ENCODE assay signal across 19 mouse cellular contexts in genomic region chr3:121738742-121739342, GRCm38 (mm10). TPM values are rescaled to one million over a fixed set of nuclear protein-coding genes. Genes with fewer than 3 reads are reported as not detected.
DNase-seq lines count a peak whose midpoint lies in the region; ATAC-seq lines count a peak whose summit lies in the region.
"Had no signal": no experiment of that assay in that cellular context is flagged by ENCODE, and none has a peak within 500 bp of the region (broad histone marks: within the 10 kb centered on the region; RNA-seq: fewer than 3 reads in every experiment).

No protein-coding gene starts in this region.

- H3K9ac ChIP-seq in kidney, embryonic 15.5 days, result no peak overlapping the region
- H3K9ac ChIP-seq in neural tube, embryonic 15.5 days (replicated peaks), result no peak overlapping the region
- H3K9ac ChIP-seq: forebrain, embryonic 13.5 days; heart, embryonic 15.5 days had no signal

- WGBS in kidney, embryonic 15.5 days, result 49% methylated on average over 9 of the region's 9 CpGs
- WGBS in neural tube, embryonic 15.5 days, result 83% methylated on average over 9 of the region's 9 CpGs

- H3K4me1 ChIP-seq in kidney, embryonic 15.5 days, result peaks cover 22% of the 10 kb centered on the region
- H3K4me1 ChIP-seq in neural tube, embryonic 15.5 days, result peaks cover 7% of the 10 kb centered on the region

- no peaks in the 10 kb centered on the region for H3K27me3 ChIP-seq in kidney, embryonic 15.5 days
- H3K27me3 ChIP-seq in neural tube, embryonic 15.5 days (replicated peaks), result no peaks in the 10 kb centered on the region
- H3K27me3 ChIP-seq: forebrain, embryonic 13.5 days; heart, embryonic 15.5 days had no signal

- ATAC-seq in kidney, embryonic 15.5 days (replicated peaks; ENCODE audit: low FRiP score), result peak; percentile 82
- ATAC-seq in neural tube, embryonic 15.5 days (ENCODE audit: low FRiP score), result no peak
- ATAC-seq in granulocyte monocyte progenitor cell, adult 5-6 weeks (replicated peaks; ENCODE audit: poor library complexity, severe bottlenecking), result 0 out of 2 replicates have a peak, but pooled peaks have one; percentile 20
- ATAC-seq: forebrain, embryonic 13.5 days; hindbrain, embryonic 16.5 days; midbrain, embryonic 16.5 days had no signal

- no peaks in the 10 kb centered on the region for H3K9me3 ChIP-seq in kidney, embryonic 15.5 days (replicated peaks)
- H3K9me3 ChIP-seq in neural tube, embryonic 15.5 days (replicated peaks), result no peaks in the 10 kb centered on the region
- H3K9me3 ChIP-seq: forebrain, embryonic 13.5 days; heart, embryonic 15.5 days had no signal

- H3K27ac ChIP-seq in kidney, embryonic 15.5 days, result no peak overlapping the region
- no peak overlapping the region for H3K27ac ChIP-seq in neural tube, embryonic 15.5 days (replicated peaks)
- H3K27ac ChIP-seq: forebrain, embryonic 13.5 days; heart, embryonic 15.5 days had no signal

- H3K36me3 ChIP-seq in kidney, embryonic 15.5 days, result peaks cover 6% of the 10 kb centered on the region
- H3K36me3 ChIP-seq in neural tube, embryonic 15.5 days, result peaks cover 6% of the 10 kb centered on the region

- no peak overlapping the region for H3K4me2 ChIP-seq in kidney, embryonic 15.5 days
- no peak overlapping the region for H3K4me2 ChIP-seq in neural tube, embryonic 15.5 days
- H3K4me2 ChIP-seq: forebrain, embryonic 13.5 days; heart, embryonic 15.5 days had no signal

- no peak overlapping the region for H3K4me3 ChIP-seq in kidney, embryonic 15.5 days (replicated peaks)
- H3K4me3 ChIP-seq in neural tube, embryonic 15.5 days (replicated peaks), result no peak overlapping the region
- H3K4me3 ChIP-seq: forebrain, embryonic 13.5 days; heart, embryonic 15.5 days had no signal

- no peak for DNase-seq in kidney, postnatal 25 days
- peak; percentile 11 for DNase-seq in neural tube, embryonic 10.5 days (ENCODE audit: extremely low spot score, low spot score)
- no peak for DNase-seq in right cerebral cortex, postnatal 36 days (ENCODE audit: low spot score in 2 of 2)
- no peak for DNase-seq in cerebellum, postnatal 14 days
- DNase-seq: adrenal gland, postnatal 25 days; cerebellum, adult 11 months; cerebellum, postnatal 36 days; kidney, adult 11 months; lung, adult 18-20 months; lung, postnatal 36 days; right cerebral cortex, adult 18-20 months; thymus, postnatal 14 days had no signal

RNA-seq across cellular contexts. Expression of gene F3, which starts 15.5 kb away (rescaled TPM):
- 16.7 and 17.4 TPM in 2 replicates for polyA plus RNA-seq in kidney, embryonic 15.5 days (2015; fragmentation: Nextera tagmentation; extraction: Ambion mirVana)
- 7.7 and 9.3 TPM in 2 replicates for polyA plus RNA-seq in neural tube, embryonic 15.5 days (2015; fragmentation: Nextera tagmentation; extraction: Ambion mirVana)
- total RNA-seq in granulocyte monocyte progenitor cell, adult 5-6 weeks (2014; fragmentation: Nextera tagmentation), result 1.1 and 7.2 TPM in 2 replicates
- total RNA-seq in granulocyte monocyte progenitor cell, adult 5-6 weeks (2017), result 0.26 and 2.3 TPM in 2 replicates
